Mouse (Mus musculus) testis, adult 2 months (tissue): ENCODE measurements around the gene Ttc28. TPM values are rescaled to one million over a fixed set of nuclear protein-coding genes. Genes with fewer than 3 reads are reported as not detected.

Experiments
- H3K27ac ChIP-seq: fragments of 200-500 bp; 2 replicates; pipeline ENCODE4 v1.5.1; 2012; ENCODE audit warnings: low read depth, low read length; ENCODE audit not compliant: control insufficient read depth, insufficient read depth
- H3K27me3 ChIP-seq: fragments of 200-500 bp; 2 replicates; pipeline ENCODE4 v1.6.1; 2012; ENCODE audit warnings: mild to moderate bottlenecking, low read length, moderate library complexity; ENCODE audit not compliant: control insufficient read depth, insufficient read depth
- H3K36me3 ChIP-seq: fragments of 200-500 bp; 2 replicates; pipeline ENCODE4 v1.6.1; 2012; ENCODE audit warnings: mild to moderate bottlenecking, low read length; ENCODE audit not compliant: control insufficient read depth, insufficient read depth
- H3K4me1 ChIP-seq: fragments of 200-500 bp; 2 replicates; pipeline ENCODE4 v1.6.1; 2012; ENCODE audit warnings: low read length; ENCODE audit not compliant: control insufficient read depth, insufficient read depth
- H3K4me3 ChIP-seq: fragments of 200-500 bp; 2 replicates; pipeline ENCODE4 v1.5.1; 2012; ENCODE audit warnings: low read depth, mild to moderate bottlenecking, low read length, moderate library complexity, mixed read lengths; ENCODE audit not compliant: control insufficient read depth
- CTCF ChIP-seq: fragments of 200-500 bp; IDR thresholded peaks from 2 replicates; pipeline ENCODE4 v1.5.1; 2012; ENCODE audit warnings: low read depth, mild to moderate bottlenecking, inconsistent platforms, low read length, moderate library complexity; ENCODE audit not compliant: control insufficient read depth, insufficient read depth, insufficient replicate concordance
- POLR2A ChIP-seq: fragments of 200-500 bp; IDR thresholded peaks from 2 replicates; pipeline ENCODE4 v1.6.1; 2012; ENCODE audit warnings: low read depth, mild to moderate bottlenecking, inconsistent platforms, low read length, moderate library complexity; ENCODE audit not compliant: control insufficient read depth
- polyA plus RNA-seq: library from polyadenylated mRNA; depleted of rRNA; stranded (reverse); fragments of >200 nt; gene quantifications from 2 replicates; pipeline ENCODE4 v1.2.3, GENCODE M21; 2012

Gene Ttc28
- polyA plus RNA-seq, 1 experiment: 4.6 TPM

- peak overlapping the region; percentile 32; the same call in 1 of the 2 replicates for H3K27ac ChIP-seq
- TF ChIP-seq CTCF (no peak), POLR2A (no peak)
- no peaks in the 10 kb centered on the region for H3K4me1 ChIP-seq
- H3K4me3 ChIP-seq: no peak overlapping the region
- H3K36me3 ChIP-seq: no peaks in the 10 kb centered on the region
- H3K27me3 ChIP-seq: no peaks in the 10 kb centered on the region
These were observed 383.1 kb downstream of the Ttc28 start for GRCm38 (mm10) chr5:111262574-111263239.

DNA sequence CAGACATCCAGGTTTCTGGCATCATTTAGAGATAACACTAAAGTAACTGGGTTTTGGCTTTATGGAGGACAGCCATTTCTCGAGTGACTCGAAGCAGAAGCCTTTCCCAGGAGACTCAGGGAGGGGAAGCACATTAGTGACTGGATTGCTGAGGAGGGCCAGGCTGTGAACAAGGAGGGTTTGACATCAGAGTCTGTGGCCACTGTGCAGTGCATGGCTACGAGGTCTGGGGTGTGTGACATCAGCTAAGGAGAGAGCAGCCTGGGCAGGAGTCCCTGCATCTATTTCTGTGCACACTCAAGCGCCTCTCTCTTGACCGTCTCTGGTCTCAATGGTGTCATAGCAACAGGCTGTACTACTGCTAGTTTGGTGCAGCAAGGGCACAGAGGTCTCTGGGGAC, 383.8 kb downstream of the Ttc28 start:
- H3K27me3 ChIP-seq: no peaks in the 10 kb centered on the region
- no peaks in the 10 kb centered on the region for H3K36me3 ChIP-seq
- peak overlapping the region; percentile 7; the same call in 1 of the 2 replicates for H3K27ac ChIP-seq
- no peaks in the 10 kb centered on the region for H3K4me1 ChIP-seq
- TF ChIP-seq POLR2A (no peak), CTCF (no peak)
- no peak overlapping the region for H3K4me3 ChIP-seq

GRCm38 (mm10) chr5:111264488-111264887, 384.9 kb downstream of the Ttc28 start:
- Histone ChIP-seq H3K4me1 (no peaks in the 10 kb centered on the region), H3K36me3 (no peaks in the 10 kb centered on the region), H3K27me3 (no peaks in the 10 kb centered on the region), H3K27ac (no peak overlapping the region), H3K4me3 (no peak overlapping the region)
- TF ChIP-seq CTCF (no peak), POLR2A (no peak)

DNA sequence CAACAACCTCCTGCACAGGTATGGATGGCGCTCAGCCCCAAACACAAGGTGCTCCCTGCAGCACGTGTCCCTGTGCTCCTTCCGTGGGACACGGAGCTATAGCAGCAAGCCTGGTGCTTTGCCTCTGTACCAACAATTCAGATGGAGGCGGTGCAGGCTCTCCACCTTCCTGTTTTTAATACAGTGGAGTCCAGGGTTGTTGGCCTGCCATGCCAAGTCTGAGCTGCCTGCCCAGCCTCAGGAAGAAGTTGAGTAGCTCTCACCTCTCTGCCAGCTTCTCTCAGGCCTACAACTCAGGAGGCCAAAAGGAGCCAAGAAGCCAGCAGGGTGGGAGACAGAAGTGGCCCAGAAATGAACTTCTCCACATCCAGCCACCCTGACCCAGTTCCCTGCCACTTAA, 387.1 kb downstream of the Ttc28 start:
- Histone ChIP-seq H3K27ac (no peak overlapping the region), H3K27me3 (no peaks in the 10 kb centered on the region)

DNA sequence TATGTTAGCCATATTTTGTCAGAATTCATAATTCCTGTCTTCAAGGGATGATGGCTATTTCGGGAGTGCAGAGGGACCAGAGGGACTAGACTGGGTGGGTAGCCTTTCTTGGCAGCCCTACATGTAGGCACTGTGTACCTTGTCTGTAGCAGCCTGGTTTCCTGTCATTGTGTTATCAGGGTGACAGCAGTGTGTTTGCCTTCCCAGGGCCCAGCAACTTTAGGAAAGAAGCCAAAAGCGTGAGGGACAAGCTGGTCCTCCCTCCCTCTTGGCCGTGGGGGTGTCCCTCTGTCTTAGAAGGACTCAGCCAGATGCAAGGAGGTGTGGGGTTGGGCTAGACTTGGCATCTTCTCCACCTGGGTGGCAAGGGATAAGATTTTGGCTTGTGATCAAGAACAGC, 387.5 kb downstream of the Ttc28 start:
- no peak overlapping the region for H3K27ac ChIP-seq
- TF ChIP-seq POLR2A (no peak), CTCF (no peak)
- no peak overlapping the region for H3K4me3 ChIP-seq
- no peaks in the 10 kb centered on the region for H3K36me3 ChIP-seq
- H3K27me3 ChIP-seq: no peaks in the 10 kb centered on the region
- no peaks in the 10 kb centered on the region for H3K4me1 ChIP-seq

More for the DNA sequence above, 387.1 kb downstream of the Ttc28 start:
- Histone ChIP-seq H3K4me3 (no peak overlapping the region), H3K4me1 (no peaks in the 10 kb centered on the region), H3K36me3 (no peaks in the 10 kb centered on the region)
- TF ChIP-seq POLR2A: no peak
- TF ChIP-seq CTCF: no peak

GRCm38 (mm10) chr5:111268852-111269251, 389.2 kb downstream of the Ttc28 start:
- TF ChIP-seq CTCF (no peak), POLR2A (no peak)
- no peaks in the 10 kb centered on the region for H3K27me3 ChIP-seq
- no peaks in the 10 kb centered on the region for H3K36me3 ChIP-seq
- no peak overlapping the region for H3K27ac ChIP-seq
- H3K4me3 ChIP-seq: no peak overlapping the region
- no peaks in the 10 kb centered on the region for H3K4me1 ChIP-seq

DNA sequence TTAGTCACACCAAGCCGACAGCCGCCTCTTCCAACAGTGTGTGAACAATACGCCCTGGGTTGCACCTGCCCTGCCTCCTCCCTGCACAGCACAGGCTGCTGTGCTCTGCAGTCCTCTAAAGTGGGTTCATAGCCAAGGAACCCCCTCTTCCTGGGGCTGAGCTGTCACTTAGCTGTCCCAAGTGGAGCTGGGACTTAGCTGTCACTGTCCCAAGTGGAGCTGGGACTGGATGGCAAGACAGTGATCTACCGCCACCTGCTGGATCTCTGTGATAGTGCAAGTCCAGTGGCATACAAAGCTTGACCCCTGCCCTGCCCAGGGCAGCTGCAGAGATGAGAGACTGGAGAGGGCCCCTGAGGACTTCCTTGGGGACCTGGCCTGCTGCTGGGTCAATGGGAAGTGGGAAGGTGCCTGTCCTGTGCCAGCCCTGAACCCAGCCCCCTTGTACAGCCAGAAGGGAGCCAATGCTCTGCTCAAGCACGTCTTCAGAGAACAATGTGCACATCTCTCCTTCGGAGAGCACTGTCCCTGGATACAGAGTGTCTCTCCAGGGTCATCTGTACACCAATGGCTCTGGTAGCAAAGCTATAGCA, 390.1 kb downstream of the Ttc28 start:
- H3K4me3 ChIP-seq: no peak overlapping the region
- TF ChIP-seq POLR2A (no peak), CTCF (peak; percentile 94)
- H3K27ac ChIP-seq: no peak overlapping the region
- no peaks in the 10 kb centered on the region for H3K36me3 ChIP-seq
- no peaks in the 10 kb centered on the region for H3K4me1 ChIP-seq
- H3K27me3 ChIP-seq: no peaks in the 10 kb centered on the region
